Mouse (Mus musculus) ES-E14 (cell line): ENCODE measurements around the gene Noc3l. TPM values are rescaled to one million over a fixed set of nuclear protein-coding genes. Genes with fewer than 3 reads are reported as not detected.

Experiments used
- DNase-seq: peaks from one replicate; pipeline ENCODE4 v3.0.0-alpha.2; 2013; ENCODE audit warnings: low read depth, low spot score
- H3K27ac ChIP-seq: 2 replicates; pipeline ENCODE4 v1.5.1; 2012; ENCODE audit warnings: low read depth, mild to moderate bottlenecking, low read length, moderate library complexity, mixed read lengths; ENCODE audit not compliant: poor library complexity, insufficient read depth, severe bottlenecking
- H3K36me3 ChIP-seq: 2 replicates; pipeline ENCODE4 v1.6.1; 2012; ENCODE audit warnings: mild to moderate bottlenecking, low read length, moderate library complexity, mixed read lengths; ENCODE audit not compliant: control insufficient read depth, poor library complexity, insufficient read depth, severe bottlenecking
- H3K4me1 ChIP-seq, 2 experiments: fragments of 150-350 bp in 1 of 2; sonication (generic) in 1 of 2; 2 replicates each; pipeline ENCODE4 v1.6.1; 2012; ENCODE audit warnings: low read length in 2 of 2, mild to moderate bottlenecking in 1 of 2, mixed read lengths in 1 of 2; ENCODE audit not compliant: control insufficient read depth in 2 of 2, insufficient read depth in 2 of 2, poor library complexity in 1 of 2
- H3K4me3 ChIP-seq, 2 experiments: fragments of 150-350 bp in 1 of 2; sonication (generic) in 1 of 2; 2 replicates each; pipeline ENCODE4 v1.5.1; 2012; ENCODE audit warnings: low read length in 2 of 2, low read depth in 1 of 2, mild to moderate bottlenecking in 1 of 2, mixed read lengths in 1 of 2; ENCODE audit not compliant: insufficient read depth in 1 of 2, poor library complexity in 1 of 2, severe bottlenecking in 1 of 2
- H3K9ac ChIP-seq: 2 replicates; pipeline ENCODE4 v1.6.1; 2012; ENCODE audit warnings: low read depth, mild to moderate bottlenecking, low read length, mixed read lengths; ENCODE audit not compliant: poor library complexity, insufficient read depth, severe bottlenecking
- H3K9me3 ChIP-seq: fragments of 150-350 bp; sonication (generic); 2 replicates; pipeline ENCODE4 v1.6.1; 2012; ENCODE audit warnings: low read depth, mild to moderate bottlenecking, low read length; ENCODE audit not compliant: control insufficient read depth, insufficient read depth
- CHD2 ChIP-seq: IDR thresholded peaks from 2 replicates; pipeline ENCODE4 v1.6.1; 2014; ENCODE audit warnings: mild to moderate bottlenecking, low read depth, low read length, inconsistent platforms
- HCFC1 ChIP-seq: IDR thresholded peaks from 2 replicates; pipeline ENCODE4 v1.6.1; 2012; ENCODE audit warnings: low read length, inconsistent platforms, borderline replicate concordance; ENCODE audit not compliant: insufficient read depth
- MAFK ChIP-seq: IDR thresholded peaks from 2 replicates; pipeline ENCODE4 v1.6.1; 2014; ENCODE audit warnings: mild to moderate bottlenecking, low read depth, low read length, inconsistent platforms; ENCODE audit not compliant: insufficient read depth
- ZC3H11A ChIP-seq: IDR thresholded peaks from 2 replicates; pipeline ENCODE4 v1.6.1; 2012; ENCODE audit warnings: low read depth, mild to moderate bottlenecking, inconsistent platforms, low read length, borderline replicate concordance
- ZNF384 ChIP-seq: IDR thresholded peaks from 2 replicates; pipeline ENCODE4 v1.6.1; 2012; ENCODE audit warnings: low read depth, low read length, inconsistent platforms
- in situ Hi-C, 2 experiments: fragments of 600-800 bp; cut with MboI; formaldehyde crosslinking; loops; one replicate each; pipeline ENCODE4 v1.15.1; 2025; ENCODE audit warnings: low sequenced_read_pairs in 2 of 2, inconsistent platforms in 1 of 2; ENCODE audit not compliant: unreplicated experiment in 2 of 2
- total RNA-seq: library from RNA; depleted of rRNA; stranded (reverse); fragments of 300-350 nt; gene quantifications from 2 replicates; pipeline ENCODE4 v1.2.3, GENCODE M21; 2012

The Noc3l gene
- total RNA-seq, 1 experiment = 29.9 TPM

- peak; percentile 47 for DNase-seq
- Histone ChIP-seq H3K27ac (no peak overlapping the region), H3K4me3 (peak overlapping the region; percentile 80 to 89), H3K36me3 (no peaks in the 10 kb centered on the region; the same call in 1 of the 2 replicates), H3K4me1 (peaks cover 0 to 2% of the 10 kb centered on the region in 2 experiments; a peak in 1 of 4 replicates), H3K9me3 (no peaks in the 10 kb centered on the region), H3K9ac (peak overlapping the region; percentile 72)
- TF ChIP-seq HCFC1 (no peak), CHD2 (no peak), ZNF384 (no peak), MAFK (no peak), ZC3H11A (no peak)
- in situ Hi-C loops = no loop called here
Measured at GRCm38 (mm10) chr19:38837171-38837641, 18.2 kb upstream of the Noc3l start.

- Histone ChIP-seq H3K4me1 (peaks cover 0 to 2% of the 10 kb centered on the region in 2 experiments; a peak in 1 of 4 replicates), H3K9ac (peak within 1 kb of the TSS; percentile 72), H3K4me3 (peak within 1 kb of the TSS; percentile 80 to 89), H3K36me3 (no peaks in the 10 kb centered on the region; the same call in 1 of the 2 replicates), H3K9me3 (no peaks in the 10 kb centered on the region), H3K27ac (no peak within 1 kb of the TSS)
- in situ Hi-C loops = no loop called here
- DNase-seq = peak; percentile 78
- TF ChIP-seq HCFC1 = 0 out of 2 replicates have a peak, but pooled peaks have one; percentile 13
- TF ChIP-seq ZC3H11A = no peak
Measured at GRCm38 (mm10) chr19:38836438-38837170, 17.6 kb upstream of the Noc3l start, which contains the start of gene Tbc1d12. Gene Tbc1d12, plus strand, starts transcription at chr19:38836579.

- TF ChIP-seq ZNF384 (no peak), CHD2 (no peak), HCFC1 (no peak), ZC3H11A (no peak), MAFK (no peak)
- Histone ChIP-seq H3K36me3 (no peaks in the 10 kb centered on the region; the same call in 1 of the 2 replicates), H3K27ac (no peak overlapping the region), H3K4me3 (peak overlapping the region; percentile 80 to 89), H3K9me3 (no peaks in the 10 kb centered on the region), H3K9ac (0 out of 2 replicates have a peak overlapping the region, but pooled peaks have one; percentile 41), H3K4me1 (peaks cover 0 to 2% of the 10 kb centered on the region in 2 experiments; a peak in 1 of 4 replicates)
- DNase-seq = no peak
- in situ Hi-C loops = no loop called here
Measured at GRCm38 (mm10) chr19:38836084-38836437, 17.0 kb upstream of the Noc3l start.

GRCm38 (mm10) chr19:38833224-38833623, 14.2 kb upstream of the Noc3l start:
- in situ Hi-C loops = no loop called here
- Histone ChIP-seq H3K4me3 (no peak overlapping the region), H3K9ac (no peak overlapping the region), H3K27ac (no peak overlapping the region), H3K9me3 (no peaks in the 10 kb centered on the region), H3K36me3 (no peaks in the 10 kb centered on the region), H3K4me1 (peaks cover 0 to 2% of the 10 kb centered on the region in 2 experiments; a peak in 1 of 4 replicates)
- TF ChIP-seq MAFK (no peak), HCFC1 (no peak), CHD2 (no peak), ZC3H11A (no peak), ZNF384 (no peak)
- no peak for DNase-seq
